Mouse (Mus musculus) embryonic facial prominence, embryonic 12.5 days (tissue): ENCODE measurements at regions not wholly inside any gene's neighbourhood (a gene's known extent, or its start where the extent isn't known, plus 50 kb on each side); places are given as distances from the start of the nearest gene placed in this dataset.
A peak's percentile ranks its signal among the peaks of the same experiment; 100 is the strongest.

Experiments
- ATAC-seq: fragments of 200-750 bp; cut with Nextera tagmentation; 2 replicates; pipeline ENCODE4 v1.8.0; 2017; ENCODE audit not compliant: insufficient number of reproducible peaks, insufficient read depth, low FRiP score, low TSS enrichment
- H3K27ac ChIP-seq: fragments of 300-500 bp; sonication (generic); 2 replicates; pipeline ENCODE4 v1.5.1; 2016; ENCODE audit warnings: mild to moderate bottlenecking
- H3K27me3 ChIP-seq: fragments of 300-500 bp; sonication (generic); 2 replicates; pipeline ENCODE4 v1.6.1; 2016; ENCODE audit warnings: mild to moderate bottlenecking, moderate library complexity
- H3K36me3 ChIP-seq: fragments of 300-500 bp; sonication (generic); 2 replicates; pipeline ENCODE4 v1.6.1; 2016; ENCODE audit warnings: mild to moderate bottlenecking
- H3K4me1 ChIP-seq: fragments of 300-500 bp; sonication (generic); 2 replicates; pipeline ENCODE4 v1.6.1; 2016
- H3K4me2 ChIP-seq: fragments of 300-500 bp; sonication (generic); replicated peaks from 2 replicates; pipeline ENCODE4 v1.6.1; 2016; ENCODE audit warnings: mild to moderate bottlenecking, moderate library complexity
- H3K4me3 ChIP-seq: fragments of 300-500 bp; sonication (generic); 2 replicates; pipeline ENCODE4 v1.5.1; 2016; ENCODE audit warnings: mild to moderate bottlenecking
- H3K9ac ChIP-seq: fragments of 300-500 bp; sonication (generic); 2 replicates; pipeline ENCODE4 v1.6.1; 2016; ENCODE audit warnings: mild to moderate bottlenecking, moderate library complexity
- H3K9me3 ChIP-seq: fragments of 300-500 bp; sonication (generic); 2 replicates; pipeline ENCODE4 v1.6.1; 2016; ENCODE audit warnings: mild to moderate bottlenecking, moderate library complexity
- WGBS: fragments of 180-500 bp; shearing (Covaris S2); methylation state at CpG from one replicate; pipeline ENCODE4 v1.1.7; 2016; 5-methylcytosine and 5-hydroxymethylcytosine counted together

DNA sequence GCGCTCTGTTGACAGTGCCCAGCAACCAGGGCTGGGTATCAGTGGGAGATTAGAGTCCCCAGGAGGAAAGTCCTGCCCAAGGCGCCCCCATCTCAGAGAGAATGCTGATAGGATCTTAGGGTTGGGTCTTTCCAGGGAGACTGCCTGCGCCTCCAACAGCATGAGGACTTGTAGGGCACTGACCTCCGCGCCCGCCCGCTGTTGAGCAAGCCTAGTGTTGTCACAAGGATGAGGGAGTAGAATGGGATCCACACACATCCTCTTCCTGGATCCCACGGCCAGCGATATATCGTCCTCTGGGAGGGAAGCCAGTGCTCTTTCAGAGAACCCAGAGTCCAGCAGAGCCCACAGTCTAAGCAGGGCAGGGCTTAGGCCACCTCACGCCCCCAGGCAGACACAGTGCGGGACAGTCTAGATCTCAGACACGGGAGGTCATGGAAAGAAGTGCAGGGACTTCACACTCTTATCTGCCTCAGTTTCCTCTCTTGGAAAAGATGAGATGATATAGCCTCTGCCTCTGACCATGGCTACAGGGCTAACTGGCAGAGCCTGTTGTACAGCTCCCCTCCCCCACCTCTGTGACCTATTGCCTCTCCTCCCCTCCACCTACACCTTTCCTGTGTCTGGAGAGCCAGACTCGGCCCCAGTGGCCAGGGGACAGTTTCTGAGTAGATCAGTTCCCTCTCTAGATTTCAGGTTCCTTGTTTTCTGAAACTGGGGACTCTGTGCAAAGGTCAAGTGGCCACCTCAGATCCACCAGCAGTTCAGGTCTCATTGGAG, 52.0 kb upstream of the Dusp5 start:
- no peak overlapping the region for H3K9ac ChIP-seq
- WGBS, result 72% methylated on average over 14 of the region's 14 CpGs
- no peaks in the 10 kb centered on the region for H3K36me3 ChIP-seq
- H3K4me3 ChIP-seq, result no peak overlapping the region
- no peak overlapping the region for H3K27ac ChIP-seq
- no peaks in the 10 kb centered on the region for H3K4me1 ChIP-seq
- no peak for ATAC-seq
- H3K4me2 ChIP-seq, result no peak overlapping the region
- H3K9me3 ChIP-seq, result no peaks in the 10 kb centered on the region
- no peaks in the 10 kb centered on the region for H3K27me3 ChIP-seq

DNA sequence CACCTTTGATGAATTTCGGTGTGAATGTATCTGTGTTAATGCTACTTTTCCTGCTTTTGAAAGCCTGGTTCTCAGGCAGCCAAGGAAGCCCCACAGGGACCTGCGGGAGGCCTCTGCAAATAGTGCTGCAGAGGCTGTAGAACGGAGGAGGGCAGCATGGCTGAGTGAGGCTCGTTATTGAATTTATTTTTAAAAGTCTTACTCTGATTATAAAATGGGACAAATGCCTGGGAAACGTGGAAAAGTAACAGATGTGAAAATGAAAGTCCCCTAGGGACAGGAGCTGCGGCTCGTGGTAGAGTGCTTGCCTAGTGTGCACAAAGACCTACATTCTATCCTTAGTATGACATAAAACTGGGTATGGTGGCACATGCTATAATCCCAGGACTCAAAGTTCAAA, 59.7 kb upstream of the Dusp5 start:
- H3K9me3 ChIP-seq, result no peaks in the 10 kb centered on the region
- WGBS, result 41% methylated on average over 7 of the region's 7 CpGs
- no peaks in the 10 kb centered on the region for H3K36me3 ChIP-seq
- no peak overlapping the region for H3K27ac ChIP-seq
- no peaks in the 10 kb centered on the region for H3K4me1 ChIP-seq
- H3K4me3 ChIP-seq, result no peak overlapping the region
- no peak overlapping the region for H3K9ac ChIP-seq
- ATAC-seq, result no peak
- H3K27me3 ChIP-seq, result no peaks in the 10 kb centered on the region
- no peak overlapping the region for H3K4me2 ChIP-seq

GRCm38 (mm10) chr19:53464681-53465080, 64.2 kb upstream of the Dusp5 start:
- Histone ChIP-seq H3K36me3 (no peaks in the 10 kb centered on the region), H3K9ac (no peak overlapping the region), H3K9me3 (no peaks in the 10 kb centered on the region), H3K4me3 (no peak overlapping the region), H3K27ac (no peak overlapping the region), H3K4me2 (no peak overlapping the region), H3K27me3 (0 out of 2 replicates have a peak, but pooled peaks cover 5% of the 10 kb centered on the region), H3K4me1 (peaks cover 15% of the 10 kb centered on the region)
- WGBS, result 78% methylated on average over 5 of the region's 5 CpGs
- ATAC-seq, result no peak

GRCm38 (mm10) chr19:53464135-53464534, 64.8 kb upstream of the Dusp5 start:
- H3K4me3 ChIP-seq, result no peak overlapping the region
- 0 out of 2 replicates have a peak, but pooled peaks cover 5% of the 10 kb centered on the region for H3K27me3 ChIP-seq
- no peak for ATAC-seq
- H3K9me3 ChIP-seq, result no peaks in the 10 kb centered on the region
- peaks cover 21% of the 10 kb centered on the region for H3K4me1 ChIP-seq
- 70% methylated on average over 3 of the region's 3 CpGs for WGBS
- H3K36me3 ChIP-seq, result no peaks in the 10 kb centered on the region
- no peak overlapping the region for H3K4me2 ChIP-seq
- no peak overlapping the region for H3K27ac ChIP-seq
- H3K9ac ChIP-seq, result no peak overlapping the region

- Histone ChIP-seq H3K4me2 (no peak overlapping the region), H3K27me3 (0 out of 2 replicates have a peak, but pooled peaks cover 5% of the 10 kb centered on the region), H3K27ac (no peak overlapping the region), H3K9ac (no peak overlapping the region), H3K4me1 (peaks cover 28% of the 10 kb centered on the region), H3K9me3 (no peaks in the 10 kb centered on the region), H3K4me3 (no peak overlapping the region), H3K36me3 (no peaks in the 10 kb centered on the region)
- 50% methylated on average over 17 of the region's 17 CpGs for WGBS
- no peak for ATAC-seq
Observed at GRCm38 (mm10) chr19:53461025-53462015, 67.6 kb upstream of the Dusp5 start.

DNA sequence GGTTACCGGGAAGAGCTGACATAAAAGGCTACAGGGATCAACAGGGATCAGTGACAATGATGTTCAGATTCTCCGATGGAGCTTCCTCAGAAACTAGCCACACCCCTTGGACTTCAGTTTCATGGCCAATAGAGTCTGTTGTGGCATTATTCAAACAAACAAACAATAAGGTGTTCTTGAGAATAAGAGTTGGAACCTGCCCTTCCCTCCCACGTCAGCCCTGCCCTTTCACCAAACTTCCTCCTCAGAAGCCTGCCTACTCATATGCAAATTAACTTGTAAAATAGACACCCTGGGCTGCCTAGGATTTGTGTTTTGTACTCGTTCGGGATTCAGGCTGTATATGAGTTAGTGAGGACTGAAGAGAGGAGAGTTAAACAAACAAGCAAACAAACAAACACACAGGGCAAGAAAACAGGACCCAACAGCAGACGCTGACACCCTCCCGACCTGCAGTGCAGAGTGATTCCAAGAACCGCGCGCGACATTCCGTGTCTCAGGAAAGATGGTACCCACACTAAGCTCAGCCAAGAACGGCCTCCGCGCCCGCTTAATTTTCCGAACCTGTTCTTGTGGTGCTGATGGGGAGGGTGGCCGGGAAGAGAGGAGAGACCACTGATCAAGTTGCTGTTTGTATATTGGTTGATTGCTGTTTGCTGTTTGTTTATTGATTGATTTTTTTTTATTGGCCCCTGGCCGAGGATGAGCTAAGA, 68.4 kb upstream of the Dusp5 start:
- H3K9me3 ChIP-seq, result no peaks in the 10 kb centered on the region
- WGBS, result 9% methylated on average over 19 of the region's 19 CpGs
- peaks cover 28% of the 10 kb centered on the region for H3K4me1 ChIP-seq
- no peak overlapping the region for H3K9ac ChIP-seq
- 0 out of 2 replicates have a peak, but pooled peaks cover 5% of the 10 kb centered on the region for H3K27me3 ChIP-seq
- no peak overlapping the region for H3K4me3 ChIP-seq
- no peaks in the 10 kb centered on the region for H3K36me3 ChIP-seq
- H3K4me2 ChIP-seq, result peak overlapping the region; percentile 22
- no peak for ATAC-seq
- H3K27ac ChIP-seq, result no peak overlapping the region

DNA sequence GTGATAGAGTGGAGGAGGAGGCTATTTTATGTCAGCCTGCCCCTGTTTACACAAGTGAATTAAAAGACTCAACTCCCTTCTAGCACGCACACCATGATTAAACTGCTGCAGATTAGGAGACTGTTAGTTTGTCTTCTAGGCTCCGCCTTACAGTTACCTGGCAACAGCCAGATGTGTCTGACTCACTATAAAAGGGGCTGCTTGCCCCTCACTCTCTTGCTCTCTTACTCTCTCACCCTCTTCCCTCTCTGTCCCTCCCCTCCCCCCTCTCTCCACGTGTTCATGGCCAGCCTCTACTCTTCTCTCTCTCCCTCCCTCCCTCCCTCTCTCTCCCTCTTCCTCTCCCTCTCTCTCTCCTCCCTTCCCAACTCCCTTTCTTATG, 69.0 kb upstream of the Smndc1 start:
- no peak overlapping the region for H3K4me3 ChIP-seq
- no peak overlapping the region for H3K27ac ChIP-seq
- peaks cover 28% of the 10 kb centered on the region for H3K4me1 ChIP-seq
- H3K27me3 ChIP-seq, result 0 out of 2 replicates have a peak, but pooled peaks cover 5% of the 10 kb centered on the region
- H3K36me3 ChIP-seq, result no peaks in the 10 kb centered on the region
- ATAC-seq, result peak; percentile 32; the same call in 1 of the 2 replicates
- no peaks in the 10 kb centered on the region for H3K9me3 ChIP-seq
- 15% methylated on average over 3 of the region's 3 CpGs for WGBS
- no peak overlapping the region; the same call in 1 of the 2 replicates for H3K4me2 ChIP-seq
- no peak overlapping the region for H3K9ac ChIP-seq

GRCm38 (mm10) chr19:53458770-53459406, 68.5 kb upstream of the Smndc1 start:
- ATAC-seq, result peak; percentile 31; the same call in 1 of the 2 replicates
- Histone ChIP-seq H3K4me1 (peaks cover 28% of the 10 kb centered on the region), H3K4me3 (no peak overlapping the region), H3K36me3 (no peaks in the 10 kb centered on the region), H3K9me3 (no peaks in the 10 kb centered on the region), H3K27me3 (0 out of 2 replicates have a peak, but pooled peaks cover 5% of the 10 kb centered on the region), H3K4me2 (no peak overlapping the region; the same call in 1 of the 2 replicates), H3K27ac (0 out of 2 replicates have a peak overlapping the region, but pooled peaks have one; percentile 11), H3K9ac (no peak overlapping the region)
- 43% methylated on average over 10 of the region's 10 CpGs for WGBS

DNA sequence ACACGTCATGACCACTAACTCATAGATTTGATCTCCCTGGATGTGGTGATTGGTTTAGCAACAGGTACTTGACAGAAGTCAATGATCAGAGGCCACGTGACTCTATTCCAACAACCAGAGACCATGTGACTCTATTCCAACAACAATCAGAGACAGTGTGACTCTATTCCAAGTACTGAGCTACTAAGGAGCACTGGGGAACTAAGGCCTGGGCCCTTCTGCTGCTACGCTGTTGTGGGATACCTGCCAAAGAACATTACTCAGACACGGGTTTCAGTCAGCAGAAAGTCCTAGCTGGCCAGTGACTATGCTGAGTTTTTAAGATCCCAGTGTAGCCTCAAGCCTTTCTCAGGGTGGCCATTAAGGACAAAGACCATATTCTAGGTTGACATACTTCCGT, 66.3 kb upstream of the Smndc1 start:
- Histone ChIP-seq H3K4me1 (peaks cover 28% of the 10 kb centered on the region), H3K27me3 (0 out of 2 replicates have a peak, but pooled peaks cover 5% of the 10 kb centered on the region), H3K9me3 (no peaks in the 10 kb centered on the region), H3K4me2 (no peak overlapping the region), H3K36me3 (no peaks in the 10 kb centered on the region), H3K4me3 (no peak overlapping the region), H3K27ac (no peak overlapping the region), H3K9ac (no peak overlapping the region)
- 87% methylated on average over 5 of the region's 5 CpGs for WGBS
- no peak for ATAC-seq

DNA sequence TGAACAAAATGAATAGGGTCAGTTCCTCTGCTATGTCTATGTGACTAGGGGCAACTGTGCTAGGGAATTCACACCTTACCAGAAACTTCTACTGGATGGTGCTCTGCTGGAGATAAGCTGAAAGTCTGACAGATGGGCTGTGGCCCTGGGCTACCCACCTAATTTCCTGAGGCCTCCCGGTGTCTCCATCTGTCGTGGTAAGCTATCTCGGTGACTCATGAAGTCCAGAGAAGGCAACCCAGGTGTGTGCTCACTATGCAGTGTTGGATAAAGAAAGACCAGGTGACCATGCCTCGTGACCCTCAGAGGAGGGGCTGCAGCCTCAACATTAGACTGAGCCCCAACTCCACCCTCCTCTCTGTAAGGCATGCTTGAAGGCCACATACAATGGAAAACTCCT, 64.2 kb upstream of the Smndc1 start:
- no peak overlapping the region for H3K9ac ChIP-seq
- no peaks in the 10 kb centered on the region for H3K27me3 ChIP-seq
- no peak overlapping the region for H3K4me2 ChIP-seq
- no peaks in the 10 kb centered on the region for H3K9me3 ChIP-seq
- H3K36me3 ChIP-seq, result no peaks in the 10 kb centered on the region
- no peak for ATAC-seq
- 82% methylated on average over 4 of the region's 4 CpGs for WGBS
- no peak overlapping the region for H3K4me3 ChIP-seq
- H3K4me1 ChIP-seq, result peaks cover 11% of the 10 kb centered on the region
- H3K27ac ChIP-seq, result no peak overlapping the region

GRCm38 (mm10) chr19:53454059-53454458, 63.7 kb upstream of the Smndc1 start:
- no peaks in the 10 kb centered on the region for H3K36me3 ChIP-seq
- H3K4me1 ChIP-seq, result peaks cover 6% of the 10 kb centered on the region
- no peak overlapping the region for H3K4me3 ChIP-seq
- H3K27me3 ChIP-seq, result no peaks in the 10 kb centered on the region
- H3K9ac ChIP-seq, result no peak overlapping the region
- no peak overlapping the region for H3K27ac ChIP-seq
- no peak overlapping the region for H3K4me2 ChIP-seq
- no peak for ATAC-seq
- WGBS, result 75% methylated on average over 3 of the region's 3 CpGs
- H3K9me3 ChIP-seq, result no peaks in the 10 kb centered on the region
